Mouse (Mus musculus) liver, adult (tissue): ENCODE data around the gene Rcor2.

Source experiments
- GATA4 ChIP-seq: IDR thresholded peaks from 2 replicates; pipeline ENCODE4 v1.6.1; 2014; ENCODE audit warnings: mild to moderate bottlenecking, low read length; ENCODE audit not compliant: insufficient replicate concordance

Gene Rcor2

GRCm38 (mm10) chr19:7246021-7246420 lies 21.1 kb upstream of the Rcor2 start:
- no peak for TF ChIP-seq GATA4

- TF ChIP-seq GATA4: no peak
These were observed 9.2 kb upstream of the Rcor2 start for GRCm38 (mm10) chr19:7257881-7258280.

GRCm38 (mm10) chr19:7261476-7261875 lies 5.6 kb upstream of the Rcor2 start:
- TF ChIP-seq GATA4: no peak

GRCm38 (mm10) chr19:7261964-7262363 lies 5.2 kb upstream of the Rcor2 start:
- TF ChIP-seq GATA4: no peak

DNA sequence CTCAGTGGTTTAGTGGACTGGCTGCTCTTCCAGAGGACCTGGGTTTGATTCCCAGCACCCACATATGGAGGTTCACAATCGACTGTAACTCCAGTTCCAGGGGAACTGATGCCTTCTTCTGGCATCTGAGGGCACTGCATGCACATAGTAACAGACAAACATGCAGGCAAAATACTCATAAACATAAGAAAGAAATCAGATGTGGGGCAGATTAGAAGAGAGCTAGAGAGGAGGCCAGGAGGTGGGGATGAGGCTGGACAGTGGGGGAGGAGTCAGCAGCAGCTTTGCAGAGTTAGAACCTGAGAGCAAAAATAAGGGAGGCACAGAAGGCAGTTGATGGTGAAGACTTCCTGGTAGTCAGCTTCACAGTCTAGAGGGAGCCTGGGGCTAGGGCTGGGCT lies 4.5 kb upstream of the Rcor2 start:
- TF ChIP-seq GATA4: no peak

DNA sequence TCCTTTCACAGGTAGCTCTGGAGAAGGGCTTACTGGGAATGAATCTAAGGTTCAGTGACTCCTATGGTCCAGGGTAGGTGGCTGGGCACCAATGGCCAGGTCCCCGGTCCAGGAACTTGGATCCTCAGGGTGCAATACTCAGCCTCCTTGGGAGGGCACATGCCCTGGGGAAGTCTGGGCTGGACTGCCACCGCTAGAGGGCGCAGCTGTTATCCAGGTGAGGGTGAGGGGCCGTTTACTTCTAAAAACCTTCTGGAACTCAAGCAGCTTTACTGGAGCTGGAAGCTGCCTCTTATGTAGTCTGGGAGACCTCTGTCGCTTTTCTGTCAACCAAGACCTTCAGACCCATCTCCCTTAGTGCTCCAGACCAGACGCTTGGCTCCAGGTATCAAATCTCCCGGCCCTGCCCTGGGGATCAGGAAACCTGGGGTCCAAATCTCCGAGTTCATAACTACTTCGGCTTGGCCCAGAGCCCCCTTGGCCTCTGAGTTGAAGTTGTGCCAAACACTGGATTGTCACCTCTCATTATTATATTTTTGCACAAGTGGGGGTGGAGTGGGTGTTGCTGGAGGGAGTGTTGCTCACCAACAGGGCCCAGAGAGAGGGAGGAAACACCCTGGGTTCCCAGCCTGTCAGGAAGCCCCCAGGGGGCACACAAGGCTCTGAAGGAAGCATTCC lies 2.9 kb upstream of the Rcor2 start:
- TF ChIP-seq GATA4: no peak

DNA sequence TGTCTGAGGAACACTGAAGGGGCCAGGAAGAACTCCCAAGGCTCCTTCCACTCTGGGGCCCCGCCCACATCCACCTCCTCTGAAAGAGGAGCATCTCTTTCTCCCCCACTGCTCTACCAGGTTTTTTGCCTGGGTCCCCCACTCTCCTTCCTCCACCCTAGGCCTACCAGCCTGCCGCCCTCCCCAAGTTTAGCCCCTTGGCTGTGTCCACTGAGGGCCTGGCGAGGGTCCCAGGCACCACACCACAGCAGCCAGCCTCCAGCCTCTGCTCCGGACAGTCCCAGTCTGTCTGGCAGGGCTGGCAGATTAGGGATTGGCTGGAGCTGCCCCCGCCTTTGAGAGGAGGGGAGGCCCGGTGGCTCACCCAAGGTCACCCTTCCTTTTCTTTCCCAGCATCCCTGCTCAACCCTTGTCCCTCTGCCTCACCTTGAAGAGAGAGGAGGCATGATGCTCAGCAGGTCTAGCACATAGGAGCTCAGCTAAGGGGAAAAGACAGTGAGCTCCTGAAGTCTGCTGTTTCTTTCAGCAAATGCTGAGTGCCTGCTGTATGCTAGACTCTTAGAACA lies 2.3 kb upstream of the Rcor2 start:
- TF ChIP-seq GATA4: no peak

DNA sequence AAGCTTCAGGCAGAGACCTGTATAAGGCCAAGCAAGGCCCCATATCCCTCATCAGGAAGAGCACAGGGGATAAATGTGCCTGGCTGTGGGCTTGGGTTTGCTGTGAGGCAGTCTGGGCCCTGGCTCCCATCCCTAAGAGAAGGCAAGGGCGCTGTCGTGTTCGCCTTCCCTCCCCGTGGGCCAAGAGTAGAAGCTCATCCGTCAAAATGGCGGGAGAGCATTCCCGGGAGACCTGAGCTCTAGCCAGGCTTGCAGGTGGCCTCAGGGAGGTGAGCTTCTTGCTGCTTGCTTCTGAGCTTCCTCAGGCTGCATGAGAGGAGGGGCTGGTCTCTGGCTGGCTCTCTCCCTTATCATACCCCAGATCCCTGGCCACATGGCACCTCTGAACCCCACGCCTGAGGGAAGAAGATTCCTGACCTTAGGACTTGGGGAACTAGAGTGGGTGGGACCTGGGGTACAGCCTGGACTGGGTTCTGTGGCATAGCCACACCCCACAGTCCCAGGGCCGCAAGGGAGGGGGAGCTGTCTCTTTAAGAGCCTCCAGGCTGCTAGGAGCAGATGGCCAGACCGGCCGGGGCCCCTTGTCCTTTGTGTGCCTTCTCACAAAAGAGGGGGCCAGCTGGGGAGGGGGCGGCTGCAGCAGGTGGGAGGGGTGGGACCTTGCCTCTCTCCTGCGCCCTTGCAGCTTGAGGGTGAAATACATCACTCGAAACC lies 1.5 kb upstream of the Rcor2 start:
- TF ChIP-seq GATA4: no peak

DNA sequence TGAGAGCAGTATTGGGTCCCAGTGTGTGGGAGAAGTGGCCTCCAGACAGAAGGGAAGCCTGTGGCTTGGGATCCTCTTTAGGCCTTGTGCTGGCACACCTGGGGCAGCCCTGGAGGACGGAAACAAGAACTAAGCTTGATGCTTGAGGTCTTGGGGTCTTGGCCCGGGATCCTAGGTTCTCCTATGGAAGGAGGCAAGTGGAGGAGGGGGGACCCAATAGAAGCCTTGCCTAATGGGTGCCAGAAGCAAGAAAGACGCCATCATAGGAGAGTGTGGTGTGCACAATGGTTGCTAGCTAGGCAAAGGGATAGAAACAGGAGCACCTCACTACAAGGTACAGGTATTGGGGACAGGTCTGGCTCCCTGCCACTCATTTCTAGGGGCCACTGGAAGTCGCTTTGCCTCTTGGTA lies 699 bp upstream of the Rcor2 start:
- TF ChIP-seq GATA4: no peak

GRCm38 (mm10) chr19:7267781-7268721 lies 926 bp downstream of the Rcor2 start:
- TF ChIP-seq GATA4: no peak

DNA sequence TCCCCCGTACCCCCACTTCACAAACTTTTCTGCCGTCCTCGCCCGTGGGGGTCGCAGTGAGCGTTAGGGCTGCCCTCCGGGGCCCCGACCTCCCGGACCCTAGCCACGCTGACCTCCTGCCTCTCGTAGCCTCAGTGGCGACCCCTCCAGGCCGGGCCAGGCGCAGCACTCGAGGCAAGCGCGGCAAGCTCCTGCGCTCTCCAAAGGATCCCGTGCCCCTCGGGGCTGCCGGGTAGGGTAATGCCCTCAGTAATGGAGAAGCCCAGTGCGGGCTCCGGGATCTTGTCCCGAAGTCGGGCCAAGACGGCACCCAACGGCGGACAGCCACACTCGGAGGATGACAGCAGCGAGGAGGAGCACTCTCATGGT lies 1.6 kb downstream of the Rcor2 start:
- TF ChIP-seq GATA4: no peak

- no peak for TF ChIP-seq GATA4
These were observed 2.3 kb downstream of the Rcor2 start for GRCm38 (mm10) chr19:7269290-7270044.

GRCm38 (mm10) chr19:7273486-7273885 lies 6.4 kb downstream of the Rcor2 start:
- TF ChIP-seq GATA4: no peak

DNA sequence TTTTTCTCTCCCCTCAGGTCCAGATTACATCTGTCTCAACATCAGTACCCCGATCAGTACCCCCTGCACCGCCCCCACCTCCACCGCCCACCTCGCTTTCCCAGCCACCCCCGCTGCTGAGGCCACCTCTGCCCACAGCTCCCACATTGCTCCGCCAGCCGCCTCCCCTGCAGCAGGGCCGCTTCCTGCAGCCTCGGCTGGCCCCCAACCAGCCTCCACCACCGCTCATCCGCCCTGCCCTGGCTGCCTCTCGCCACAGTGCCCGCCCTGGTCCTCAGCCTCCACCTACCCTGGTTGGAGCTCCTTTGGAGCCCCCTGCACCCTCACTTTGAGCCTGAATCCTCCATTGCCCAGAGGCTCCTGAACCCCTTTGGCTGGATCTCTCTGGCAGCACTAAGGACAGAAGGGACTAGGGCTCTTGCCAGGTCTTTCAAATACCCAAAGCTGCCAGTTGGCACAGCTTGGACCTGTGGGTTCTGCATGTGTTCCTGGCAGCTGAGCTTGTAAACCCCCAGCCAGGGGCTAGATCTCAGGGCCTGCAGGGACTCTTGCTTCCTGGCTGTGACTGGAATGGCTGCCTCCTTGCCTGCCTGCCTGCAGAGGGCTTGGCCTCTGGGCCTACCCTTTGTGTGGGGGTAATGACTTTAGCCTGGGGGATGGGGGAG lies 7.3 kb downstream of the Rcor2 start:
- no peak for TF ChIP-seq GATA4

DNA sequence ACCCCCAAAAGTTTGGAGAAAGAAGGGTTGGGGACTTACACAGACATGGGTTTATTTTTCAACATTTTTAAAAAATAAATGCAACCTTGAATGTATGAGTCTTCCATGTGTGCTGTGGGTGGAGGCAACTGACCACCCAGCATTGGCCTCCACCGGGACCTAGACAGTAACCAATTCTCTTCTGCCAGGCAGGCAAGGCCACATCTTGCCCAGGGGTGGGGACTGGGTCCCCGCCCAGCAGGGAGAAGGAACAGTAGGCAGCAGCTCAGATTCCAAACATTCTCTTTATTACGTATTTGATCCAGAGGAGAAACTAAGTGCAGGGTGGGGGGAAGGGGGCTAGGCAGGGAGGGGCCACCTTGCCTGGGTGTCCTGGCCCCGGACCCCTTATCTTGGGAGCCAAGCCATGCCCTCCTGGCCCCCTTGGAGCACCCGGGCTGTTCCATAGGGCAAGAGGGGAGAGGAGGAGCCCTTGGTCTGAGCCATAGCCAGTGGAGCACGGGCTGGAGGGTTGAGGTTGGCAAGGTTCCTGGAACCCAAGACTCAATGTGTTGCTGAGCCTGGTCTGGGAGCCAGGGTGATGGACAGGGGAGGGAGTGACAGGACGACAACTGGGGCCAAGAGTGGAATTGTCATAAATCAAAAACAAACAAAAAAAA lies 8.1 kb downstream of the Rcor2 start:
- no peak for TF ChIP-seq GATA4
